Mouse (Mus musculus) megakaryocyte, embryonic 14.5 days (primary cell): ENCODE measurements around the gene Tmem136.

ENCODE experiments used
- FLI1 ChIP-seq: IDR thresholded peaks from 2 replicates; pipeline ENCODE4 v1.6.1; 2012; ENCODE audit warnings: low read length, inconsistent platforms, mixed read lengths
- GATA1 ChIP-seq: IDR thresholded peaks from 3 replicates; pipeline ENCODE4 v1.6.1; 2012; ENCODE audit warnings: mixed read lengths, low read length, inconsistent platforms, borderline replicate concordance

- TF ChIP-seq GATA1 = no peak
- TF ChIP-seq FLI1 = no peak
These were observed 18.4 kb downstream of the Tmem136 start for GRCm38 (mm10) chr9:43097801-43098557.
